Mouse (Mus musculus) heart, postnatal 25 days (tissue): Measurements from ENCODE around the gene Adamtsl4. TPM values are rescaled to one million over a fixed set of nuclear protein-coding genes. Genes with fewer than 3 reads are reported as not detected.

ENCODE experiments used
- DNase-seq: peaks from one replicate; pipeline ENCODE4 v3.0.0; 2022; ENCODE audit warnings: low spot score
- intact Hi-C: fragments of 180-260 bp; cut with DNase I; formaldehyde crosslinking; loops from one replicate; pipeline ENCODE4 v1.15.1; 2025
- total RNA-seq, 2 experiments: library from RNA; stranded (reverse); gene quantifications; 2 replicates each; pipeline ENCODE4 v1.2.3; 2021

The Adamtsl4 gene
- total RNA-seq = 10 to 100 TPM; 52.6 to 64.6 TPM

DNA sequence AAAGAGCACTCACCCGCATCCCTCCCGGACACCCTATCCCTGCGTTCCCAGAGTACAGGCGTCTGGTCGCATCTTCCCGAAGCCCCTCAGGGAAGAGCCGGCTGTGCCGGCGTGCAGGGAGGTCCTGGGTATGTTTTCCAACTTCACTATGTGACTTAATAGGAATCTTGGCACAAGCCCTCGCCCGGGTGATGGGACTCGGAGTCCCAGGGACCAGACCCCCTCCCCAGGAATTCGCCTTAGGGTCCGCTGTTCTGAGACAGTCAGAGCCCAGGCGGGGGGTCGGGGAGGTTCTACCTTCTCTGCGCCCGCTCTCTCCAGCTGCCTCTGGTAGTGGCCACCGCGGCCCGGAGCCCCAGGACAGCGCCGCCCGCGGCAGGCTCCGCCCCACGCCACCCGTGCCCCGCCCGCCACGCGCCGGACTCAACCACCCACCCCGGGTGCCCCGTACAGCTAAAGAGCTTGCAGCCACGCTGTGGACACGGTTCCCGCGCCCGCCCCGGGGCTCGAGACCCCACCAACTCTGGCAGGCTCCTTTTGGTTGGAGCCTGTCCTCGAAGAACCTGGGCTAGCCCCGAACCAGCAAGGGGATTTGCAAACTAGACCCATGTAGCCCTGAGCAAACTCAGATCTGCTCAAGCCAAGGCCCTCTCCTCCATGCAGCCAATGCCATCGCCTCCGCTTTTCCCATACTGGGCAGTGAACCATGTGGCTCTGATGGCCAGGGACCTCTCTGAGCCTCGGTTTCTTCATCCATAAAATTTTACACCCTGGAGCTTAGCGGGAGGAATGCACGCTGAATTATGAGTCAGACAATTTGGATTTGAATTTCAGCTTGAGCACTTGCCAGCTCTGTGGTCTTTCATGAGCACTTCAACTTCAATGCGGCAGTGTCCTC is at the start of gene Adamtsl4:
Gene Adamtsl4 (minus strand): TSS at position 394 of the 898 bp plus-strand sequence.
- intact Hi-C loops = no loop called here
- peak; percentile 76 for DNase-seq

DNA sequence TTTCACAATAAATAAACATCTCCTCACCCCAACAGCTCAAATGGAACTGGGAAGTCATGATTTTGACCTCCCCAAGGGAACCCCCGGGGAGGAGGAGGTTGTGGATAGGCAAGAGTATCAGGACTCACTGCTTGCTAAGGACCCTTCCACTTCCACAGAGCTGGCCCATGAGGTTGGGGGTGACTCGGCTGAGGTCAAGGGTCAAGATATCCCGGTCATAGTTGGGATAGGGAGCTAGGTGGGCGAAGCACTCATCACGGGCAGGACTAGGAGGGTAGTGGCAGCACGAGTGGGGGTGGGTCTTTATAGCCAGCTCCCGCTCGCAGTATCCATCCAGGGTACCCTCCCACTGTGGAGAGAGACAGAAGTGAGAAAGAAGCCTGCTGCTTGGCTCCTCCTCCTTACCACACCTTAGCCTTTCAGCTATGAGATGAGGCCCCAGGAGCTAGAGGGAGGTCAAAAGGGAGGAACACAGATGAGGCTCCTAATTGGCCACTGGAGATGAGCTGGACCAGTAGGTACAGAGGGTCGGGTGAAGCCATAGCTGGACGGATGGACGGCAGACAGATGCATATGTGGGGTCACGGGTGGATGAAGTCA is 47.5 kb upstream of the Adamtsl4 start:
- intact Hi-C loops = no loop called here

DNA sequence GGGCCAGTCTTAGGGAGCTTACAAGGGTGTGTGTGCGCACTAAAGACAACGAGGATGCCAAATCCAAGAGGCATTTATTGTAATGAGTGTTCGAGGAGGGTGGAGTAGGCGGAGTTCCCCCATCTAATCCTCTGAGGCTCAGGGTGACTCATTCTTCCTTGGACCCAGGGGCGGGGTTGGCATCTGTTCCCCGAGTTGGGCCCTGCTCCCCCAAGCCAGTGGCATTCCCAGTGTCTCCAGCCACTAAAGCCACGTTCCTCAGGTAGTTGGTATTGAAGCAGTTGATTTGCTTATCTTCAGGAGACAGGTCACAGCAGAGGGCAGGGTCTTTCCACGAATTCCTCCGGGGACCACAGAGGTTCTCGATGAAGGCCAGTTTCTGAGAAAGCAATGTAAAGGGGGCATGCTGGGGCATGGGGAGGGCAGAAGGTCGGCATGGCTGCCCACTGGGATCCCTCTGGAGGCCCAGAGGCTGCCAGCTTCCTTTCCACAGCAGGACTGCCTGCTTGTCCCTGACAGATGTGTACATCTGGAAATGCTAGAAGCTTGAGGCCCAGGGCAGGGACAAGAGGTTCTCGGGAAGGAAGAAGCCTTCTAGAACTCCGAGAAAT is 46.5 kb upstream of the Adamtsl4 start:
- intact Hi-C loops = no loop called here
- DNase-seq = peak; percentile 42

More for the DNA sequence above, 47.5 kb upstream of the Adamtsl4 start:
- no peak for DNase-seq

DNA sequence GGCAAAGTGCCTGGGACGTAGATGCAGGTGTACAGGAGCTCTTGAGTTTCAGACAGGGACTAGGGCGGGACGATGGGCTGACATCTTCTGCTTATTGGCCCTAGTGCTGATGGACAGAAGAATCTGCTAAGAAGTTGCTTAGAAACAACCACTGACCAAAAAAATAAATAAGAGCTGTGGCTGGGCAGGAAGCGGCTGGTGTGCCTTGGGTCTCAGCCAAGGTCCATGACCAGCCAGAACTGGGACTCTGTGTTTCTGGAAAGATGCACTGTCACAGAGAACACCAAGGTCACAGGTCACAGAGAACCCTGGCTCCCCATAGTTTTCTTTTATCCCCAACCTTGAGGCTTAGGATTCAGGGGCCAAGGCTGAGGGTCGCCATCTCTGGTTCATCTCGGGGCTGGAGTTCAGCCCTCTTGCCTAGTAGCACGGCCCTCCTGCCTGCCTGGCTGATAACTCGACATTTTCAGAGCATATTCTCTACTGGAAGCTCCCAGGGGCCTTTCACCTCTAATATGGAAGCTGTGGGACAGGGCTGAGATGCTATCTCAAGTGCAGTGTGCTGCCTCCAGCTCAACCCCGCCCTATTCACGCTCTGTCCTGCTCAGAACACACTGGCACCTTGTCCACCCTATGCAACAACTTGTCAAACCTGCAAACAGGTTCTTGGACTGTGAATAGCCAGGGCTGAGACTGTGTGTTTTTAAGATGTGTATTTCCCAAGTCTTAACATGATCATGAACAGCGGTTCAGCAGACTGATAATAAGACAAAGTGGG is 45.2 kb upstream of the Adamtsl4 start:
- intact Hi-C loops = no loop called here
- peak; percentile 56 for DNase-seq

DNA sequence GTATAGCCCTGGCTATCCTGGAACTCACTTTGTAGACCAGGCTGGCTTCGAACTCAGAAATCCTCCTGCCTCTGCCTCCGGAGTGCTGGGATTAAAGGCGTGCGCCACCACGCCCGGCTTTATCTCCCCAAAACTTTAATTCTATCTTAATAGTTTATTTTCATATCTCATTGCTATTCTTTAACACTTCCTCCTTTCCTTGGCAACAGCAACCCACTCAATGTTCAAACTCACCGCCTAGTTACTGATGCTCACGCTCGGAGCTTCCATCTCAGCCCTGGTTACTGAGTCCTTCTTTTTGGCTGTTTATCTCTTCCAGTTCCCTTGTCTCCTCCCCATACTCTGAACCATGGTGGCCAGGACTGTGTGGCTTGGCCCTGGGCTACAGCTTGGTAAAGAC is 44.6 kb upstream of the Adamtsl4 start:
- intact Hi-C loops = no loop called here

DNA sequence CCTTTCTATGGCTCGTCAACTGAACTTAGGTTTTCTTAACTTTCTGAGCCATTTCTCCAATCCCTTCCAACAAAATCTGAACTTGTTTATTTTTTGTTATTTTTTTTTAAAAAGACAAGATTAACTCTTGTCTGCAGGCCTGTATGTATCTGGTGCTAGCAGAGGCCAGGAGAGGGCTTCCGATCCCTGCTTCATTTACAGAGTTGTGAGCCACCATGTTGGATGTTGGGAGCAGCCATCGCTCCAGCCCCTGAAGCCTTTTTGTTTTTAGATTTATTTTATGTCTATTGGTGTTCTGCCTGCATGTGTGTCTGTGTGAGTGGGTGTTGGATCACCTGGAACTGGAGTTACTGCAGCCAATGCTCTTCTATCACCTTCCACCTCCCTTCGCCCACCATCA is 44.1 kb upstream of the Adamtsl4 start:
- intact Hi-C loops = no loop called here
- no peak for DNase-seq

More for the DNA sequence above, 44.6 kb upstream of the Adamtsl4 start:
- no peak for DNase-seq

DNA sequence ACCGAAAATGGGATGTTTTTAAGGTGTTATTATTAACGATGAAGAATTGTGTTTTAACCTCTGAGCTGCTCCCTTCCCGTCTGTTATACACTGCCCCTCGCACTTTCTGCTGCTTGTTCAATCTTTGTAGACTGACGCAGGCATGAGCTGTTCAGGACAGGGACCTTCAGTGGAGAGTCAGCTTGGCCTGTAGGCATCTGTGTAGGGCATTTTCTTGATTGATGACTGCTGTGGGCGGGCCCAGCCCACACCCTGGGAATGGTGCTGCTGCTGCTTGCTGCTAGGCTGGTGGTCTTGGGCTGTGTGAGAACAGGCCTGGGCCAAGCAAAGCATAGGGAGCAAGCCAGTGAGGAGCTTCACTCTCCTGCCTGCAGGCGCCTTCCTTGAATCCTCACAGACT is 42.7 kb upstream of the Adamtsl4 start:
- intact Hi-C loops = no loop called here
- no peak for DNase-seq

DNA sequence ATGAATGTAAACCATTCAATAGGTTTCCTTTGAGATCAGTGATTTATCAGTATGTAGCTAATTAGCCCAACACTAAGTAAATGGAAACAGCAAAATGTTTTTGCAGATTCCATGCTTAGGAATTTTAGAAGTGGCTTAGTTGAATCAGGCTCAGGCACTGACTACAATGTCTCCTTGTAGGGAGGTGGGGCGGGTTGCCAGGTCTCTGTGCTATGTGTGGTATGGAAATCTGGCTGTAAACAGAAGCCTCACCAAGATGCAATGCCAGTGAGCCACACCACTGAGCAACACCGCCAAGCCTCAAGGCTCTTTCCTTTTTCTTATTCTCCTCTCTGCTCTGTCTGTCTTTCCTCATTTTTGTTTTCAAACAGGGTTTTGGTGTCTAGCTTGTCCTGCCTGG is 41.2 kb upstream of the Adamtsl4 start:
- DNase-seq = no peak
- intact Hi-C loops = no loop called here

DNA sequence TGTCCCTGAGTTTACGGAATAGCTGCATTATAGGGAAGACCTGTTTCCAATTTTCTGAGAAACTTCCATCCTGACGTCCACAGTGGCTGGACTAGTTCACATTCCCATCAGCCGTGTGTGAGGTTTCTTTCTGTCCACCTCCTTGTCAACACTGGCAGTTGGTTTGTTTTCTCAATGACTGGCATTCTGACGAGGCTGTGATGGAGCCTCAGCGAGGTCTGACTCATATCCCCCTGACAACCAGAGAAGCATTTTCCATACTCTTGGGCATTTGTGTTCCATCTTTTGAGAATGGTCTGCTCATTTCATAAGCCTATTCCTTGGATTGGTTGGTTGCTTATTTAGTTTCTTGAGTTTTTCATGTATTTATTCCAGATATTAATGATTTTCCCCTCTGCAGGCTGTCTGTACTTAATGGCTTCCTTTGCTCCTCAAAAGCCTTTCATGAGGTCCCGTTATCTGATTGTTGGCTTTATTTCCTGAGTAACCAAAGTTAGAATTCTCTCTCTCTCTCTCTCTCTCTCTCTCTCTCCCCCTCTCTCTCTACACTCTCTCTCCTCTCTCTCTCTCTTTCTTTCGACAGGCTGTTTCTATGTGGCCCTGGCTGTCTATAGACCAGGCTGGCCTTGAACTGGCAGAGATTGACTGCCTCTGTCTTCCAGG is 39.1 kb upstream of the Adamtsl4 start:
- intact Hi-C loops = no loop called here
- DNase-seq = no peak

DNA sequence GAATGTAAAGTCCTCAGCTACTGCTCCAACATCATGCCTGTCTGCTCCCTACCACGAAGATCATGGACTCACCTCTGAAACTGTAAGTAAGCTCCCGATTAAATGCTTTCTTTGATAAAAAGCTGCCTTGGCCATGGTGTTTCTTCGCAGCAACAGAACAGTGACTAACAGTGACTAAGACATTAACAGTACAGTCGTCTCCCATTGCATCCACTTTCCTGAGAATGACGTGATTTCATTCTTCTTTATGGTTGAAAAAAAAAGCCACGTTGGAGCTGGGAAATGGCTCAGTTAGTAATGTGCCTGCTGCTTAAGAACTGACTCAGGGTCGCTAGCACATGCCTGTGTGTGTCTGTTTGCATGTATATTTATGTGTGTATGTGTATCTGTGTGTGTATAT is 38.1 kb upstream of the Adamtsl4 start:
- intact Hi-C loops = no loop called here
- no peak for DNase-seq

DNA sequence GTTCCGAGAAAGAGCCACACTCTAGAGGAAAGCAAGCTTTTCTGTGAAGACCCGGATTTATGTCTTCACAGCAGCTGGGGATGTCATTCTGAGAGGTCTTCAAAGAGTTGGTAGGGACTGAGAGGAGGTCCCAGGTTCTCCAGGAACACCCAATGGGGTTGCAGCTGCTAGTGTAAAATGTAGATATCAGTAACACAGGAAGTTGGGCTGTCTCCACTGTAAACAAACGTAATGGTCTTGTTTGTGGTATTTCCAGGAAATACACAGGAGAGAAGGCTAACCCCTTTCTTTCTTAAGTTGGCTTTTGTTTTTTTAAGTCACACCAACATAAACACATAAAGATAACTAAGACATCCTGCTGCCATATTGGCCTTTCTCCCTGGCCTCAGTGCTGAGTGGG is 34.7 kb upstream of the Adamtsl4 start:
- intact Hi-C loops = no loop called here
- DNase-seq = no peak

DNA sequence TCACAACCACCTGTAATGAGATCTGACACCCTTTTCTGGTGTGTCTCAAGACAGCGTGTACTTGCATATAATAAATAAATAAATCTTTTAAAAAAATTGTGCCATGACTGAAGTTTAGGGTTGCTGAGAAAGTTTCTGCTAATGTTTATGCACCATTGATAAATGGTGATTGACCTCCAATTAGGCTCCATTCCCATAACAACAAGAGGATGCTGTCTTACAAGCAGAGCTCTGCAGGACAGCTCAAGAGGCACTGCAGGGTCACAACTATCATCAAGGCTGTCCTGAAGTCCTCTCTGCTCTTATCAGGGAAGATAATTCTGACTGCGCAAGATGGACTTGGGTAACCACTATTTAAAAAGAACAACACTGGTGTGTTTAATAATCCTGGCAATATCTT is 30.4 kb upstream of the Adamtsl4 start:
- intact Hi-C loops = no loop called here
- DNase-seq = no peak

DNA sequence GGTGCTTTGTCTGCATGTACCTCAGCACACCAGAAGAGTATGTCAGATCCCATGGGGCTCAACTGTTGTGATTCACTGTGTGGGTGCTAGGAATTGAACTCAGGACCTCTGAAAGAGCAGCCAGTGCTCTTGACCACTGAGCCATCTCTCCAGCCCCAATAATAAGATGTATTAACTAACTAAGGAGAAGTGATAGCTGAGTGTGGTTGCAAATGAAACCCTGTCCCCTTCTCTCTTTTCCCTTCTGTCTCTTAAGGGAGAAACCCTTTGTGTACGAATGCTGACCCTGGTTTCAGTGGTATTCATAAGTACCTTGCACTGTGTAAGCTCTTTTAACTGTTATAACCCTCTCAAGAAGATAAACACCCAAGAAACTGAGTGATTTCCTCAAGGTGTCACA is 28.4 kb upstream of the Adamtsl4 start:
- DNase-seq = no peak
- intact Hi-C loops = no loop called here

DNA sequence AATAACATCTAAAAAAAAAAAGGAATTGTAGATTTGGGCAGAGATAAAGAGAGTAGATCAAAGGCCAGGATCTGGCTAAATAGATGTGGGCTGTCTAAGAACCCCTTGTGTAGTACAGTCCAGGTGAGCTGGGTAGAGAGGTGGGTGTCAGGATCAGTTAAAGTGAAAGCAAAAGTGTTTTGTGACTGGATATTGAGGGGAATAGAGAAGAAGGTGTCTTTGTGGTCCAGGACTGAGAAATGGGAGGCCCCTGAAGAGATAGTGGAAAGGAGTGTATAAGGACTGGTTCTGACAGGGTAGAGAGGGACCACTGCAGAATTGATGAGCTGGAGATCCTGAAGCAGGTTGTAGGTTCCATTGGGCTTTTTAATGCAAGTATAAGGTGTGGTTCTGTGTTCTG is 22.2 kb upstream of the Adamtsl4 start:
- no peak for DNase-seq
- intact Hi-C loops = loop anchor here (10.0 kb wide), 1 partner anchor 195 kb away; no protein-coding TSS in a partner anchor

DNA sequence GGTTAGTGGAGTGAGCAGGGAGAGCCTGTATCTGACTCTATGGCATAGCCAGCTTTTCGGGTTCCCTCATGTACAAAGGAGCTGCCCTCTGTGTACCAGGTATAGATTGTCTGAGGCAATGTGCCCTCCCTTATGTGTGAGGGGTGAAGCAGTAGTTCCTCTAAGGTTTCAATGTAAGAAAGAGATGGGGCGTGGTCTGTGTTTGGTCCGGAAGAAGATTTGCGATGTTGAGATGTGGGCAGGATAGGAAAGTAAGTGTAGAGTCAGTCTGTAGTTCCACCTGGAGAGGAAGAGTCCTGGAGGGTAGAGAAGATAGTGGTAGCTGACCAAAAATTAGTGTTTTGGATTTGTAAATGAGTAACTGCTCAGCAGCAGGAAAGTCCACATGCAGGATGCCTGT is 21.3 kb upstream of the Adamtsl4 start:
- no peak for DNase-seq
- intact Hi-C loops = loop anchor here (10.0 kb wide), 1 partner anchor 194 kb away; no protein-coding TSS in a partner anchor

DNA sequence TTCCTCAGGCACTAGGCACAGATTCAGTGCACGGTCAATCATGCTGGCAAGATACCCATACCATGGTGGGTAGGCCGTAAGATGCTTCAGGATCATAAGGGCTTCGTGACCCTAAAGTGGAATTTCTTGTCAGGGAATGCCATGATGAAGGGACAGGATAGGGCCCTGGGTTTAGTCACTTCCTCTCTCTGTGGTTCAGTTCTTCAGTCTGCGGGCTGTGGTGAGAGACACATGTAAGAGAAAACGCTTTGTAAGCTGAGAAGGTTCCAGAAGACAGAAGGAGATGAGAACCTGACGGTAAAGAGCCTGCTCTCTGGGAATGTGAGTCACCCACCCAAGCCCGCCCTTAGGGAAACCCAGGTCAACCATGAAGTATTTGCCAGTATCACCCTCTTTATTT is 19.8 kb upstream of the Adamtsl4 start:
- intact Hi-C loops = loop anchor here (10.0 kb wide), 1 partner anchor 193 kb away; no protein-coding TSS in a partner anchor
- DNase-seq = no peak

DNA sequence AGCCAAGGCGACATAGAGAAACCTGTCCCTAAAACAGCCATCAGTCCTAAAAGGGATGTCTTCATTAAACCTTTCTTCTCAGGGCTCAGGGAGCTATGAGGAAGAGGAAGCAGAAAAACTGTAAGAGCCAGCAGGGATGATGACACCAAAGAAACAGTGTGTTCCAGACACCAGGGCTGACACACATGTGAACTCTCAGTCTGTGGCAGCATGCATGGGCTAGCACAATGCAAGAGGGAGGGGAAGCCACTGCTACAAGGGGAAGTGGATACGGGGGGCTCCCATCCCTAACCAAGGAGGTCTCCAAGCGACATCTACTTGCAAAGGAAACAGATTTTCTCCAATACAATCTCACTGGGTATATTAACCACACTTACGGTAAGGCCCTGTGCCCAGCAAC is 18.6 kb upstream of the Adamtsl4 start:
- intact Hi-C loops = loop anchor here (10.0 kb wide), 1 partner anchor 191 kb away; no protein-coding TSS in a partner anchor

DNA sequence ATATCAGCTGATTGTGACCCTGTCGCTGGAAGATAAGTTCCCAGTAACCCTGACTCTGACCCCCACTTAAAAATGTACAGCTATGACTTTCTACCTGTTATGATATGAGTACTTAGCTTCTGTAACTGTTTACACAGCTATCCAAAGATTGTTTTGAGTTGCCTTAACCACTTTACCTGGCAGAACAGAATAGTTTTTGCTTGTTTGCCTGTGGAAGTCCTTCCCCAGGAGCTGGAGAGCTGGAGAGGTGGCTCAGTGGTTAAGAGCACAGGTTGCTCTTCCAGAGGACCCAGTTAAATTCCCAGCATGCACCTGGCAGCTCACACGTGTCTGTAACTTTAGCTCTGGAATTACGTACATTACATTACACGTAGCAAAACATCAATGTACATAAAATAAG is 16.9 kb upstream of the Adamtsl4 start:
- DNase-seq = no peak
- intact Hi-C loops = loop anchor here (10.0 kb wide), 1 partner anchor 190 kb away; no protein-coding TSS in a partner anchor

More for the DNA sequence above, 18.6 kb upstream of the Adamtsl4 start:
- no peak for DNase-seq

DNA sequence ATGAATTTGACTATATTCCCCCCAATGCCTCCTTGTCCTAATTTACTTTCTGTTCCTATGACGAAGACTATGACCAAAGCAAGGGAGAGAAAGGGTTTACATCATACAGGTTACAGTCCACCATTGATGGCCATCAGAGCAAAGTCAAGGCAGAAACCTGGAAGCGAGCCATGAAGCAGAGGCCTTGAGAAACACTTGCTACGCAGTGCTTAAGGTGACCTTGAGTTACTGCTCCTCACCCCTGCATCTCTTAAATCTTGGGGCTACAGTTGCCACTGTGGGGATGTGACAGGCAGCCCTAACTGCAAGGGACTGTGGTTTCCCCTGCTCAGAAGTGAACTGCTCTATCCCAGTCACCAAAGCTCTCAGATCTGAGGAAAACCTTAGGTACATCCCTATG is 15.6 kb upstream of the Adamtsl4 start:
- intact Hi-C loops = loop anchor here (2.0 to 10.0 kb wide), 2 partner anchors 70 to 188 kb away; no protein-coding TSS in a partner anchor

More for the DNA sequence above, 15.6 kb upstream of the Adamtsl4 start:
- no peak for DNase-seq
